Mouse (Mus musculus) MEL (cell line): ENCODE measurements around the gene Ece2.

Experiments used
- CHD2 ChIP-seq: IDR thresholded peaks from 2 replicates; pipeline ENCODE4 v1.6.1; 2011; ENCODE audit warnings: low read length, improper control_type of control experiment
- CTCF ChIP-seq, 3 experiments: IDR thresholded peaks in 2 of 3; conservative IDR thresholded peaks in 1 of 3; 2 replicates each; pipeline ENCODE4 v1.5.1; 2011 to 2012; ENCODE audit warnings: low read length in 3 of 3, low read depth in 2 of 3, mild to moderate bottlenecking in 2 of 3, improper control_type of control experiment in 1 of 3, inconsistent platforms in 1 of 3, mixed read lengths in 1 of 3, moderate library complexity in 1 of 3; ENCODE audit not compliant: control insufficient read depth in 1 of 3, insufficient read depth in 1 of 3, poor library complexity in 1 of 3, severe bottlenecking in 1 of 3
- JUND ChIP-seq: IDR thresholded peaks from 2 replicates; pipeline ENCODE4 v1.6.1; 2011; ENCODE audit warnings: low read depth, mild to moderate bottlenecking, improper control_type of control experiment, low read length
- MAX ChIP-seq: IDR thresholded peaks from 2 replicates; pipeline ENCODE4 v1.6.1; 2011; ENCODE audit warnings: low read length, improper control_type of control experiment
- MYB ChIP-seq: IDR thresholded peaks from 2 replicates; pipeline ENCODE4 v1.6.1; 2011; ENCODE audit warnings: mild to moderate bottlenecking, low read depth, low read length, improper control_type of control experiment
- MYC ChIP-seq: IDR thresholded peaks from 2 replicates; pipeline ENCODE4 v1.6.1; 2011; ENCODE audit warnings: low read depth, mild to moderate bottlenecking, low read length, improper control_type of control experiment, moderate library complexity
- NELFE ChIP-seq: IDR thresholded peaks from 2 replicates; pipeline ENCODE4 v1.6.1; 2011; ENCODE audit warnings: low read depth, low read length, improper control_type of control experiment
- POLR2A ChIP-seq, 2 experiments: IDR thresholded peaks; 2 replicates each; pipeline ENCODE4 v1.6.1; 2011 to 2012; ENCODE audit warnings: low read length in 2 of 2, mild to moderate bottlenecking in 2 of 2, control low read depth in 1 of 2, improper control_type of control experiment in 1 of 2, low read depth in 1 of 2, moderate library complexity in 1 of 2; ENCODE audit not compliant: control insufficient read depth in 1 of 2, insufficient read depth in 1 of 2, poor library complexity in 1 of 2
- TAL1 ChIP-seq: IDR thresholded peaks from 2 replicates; pipeline ENCODE4 v1.6.1; 2012; ENCODE audit warnings: mild to moderate bottlenecking, inconsistent platforms, low read length, moderate library complexity, mixed read lengths
- ZC3H11A ChIP-seq: IDR thresholded peaks from 2 replicates; pipeline ENCODE4 v1.6.1; 2012; ENCODE audit warnings: low read depth, mild to moderate bottlenecking, inconsistent platforms, low read length, improper control_type of control experiment
- ZKSCAN1 ChIP-seq: IDR thresholded peaks from 2 replicates; pipeline ENCODE4 v1.6.1; 2012; ENCODE audit warnings: low read depth, mild to moderate bottlenecking, inconsistent platforms, low read length, improper control_type of control experiment, moderate library complexity

GRCm38 (mm10) chr16:20675213-20675612 is 45.6 kb downstream of the Ece2 start:
- TF ChIP-seq ZKSCAN1 (no peak), CHD2 (no peak), MYC (no peak), CTCF (IDR thresholded peaks at IDR 0.05 in 2 of 3, conservative IDR thresholded peaks at IDR 0.05 in 1 of 3; ENCODE audit: control insufficient read depth in 1 of 3, insufficient read depth in 1 of 3, low read depth in 2 of 3, low read length in 3 of 3, poor library complexity in 1 of 3, severe bottlenecking in 1 of 3) (no peak), NELFE (no peak), ZC3H11A (no peak), MAX (no peak), TAL1 (no peak), POLR2A (IDR thresholded peaks at IDR 0.05; ENCODE audit: control insufficient read depth in 1 of 2, insufficient read depth in 1 of 2, low read depth in 1 of 2, low read length in 2 of 2, poor library complexity in 1 of 2) (no peak), MYB (no peak), JUND (no peak)
